Mouse (Mus musculus) erythroblast, adult 5-6 weeks (primary cell): ENCODE data around the gene Cdh1. TPM values are rescaled to one million over a fixed set of nuclear protein-coding genes. Genes with fewer than 3 reads are reported as not detected.

Experiments
- ATAC-seq: replicated peaks from 2 replicates; pipeline ENCODE4 v1.8.0; 2016; ENCODE audit warnings: moderate number of reproducible peaks, mild to moderate bottlenecking, moderate TSS enrichment, inconsistent platforms; ENCODE audit not compliant: poor library complexity, low FRiP score, severe bottlenecking
- total RNA-seq, 2 experiments: library from RNA; stranded (forward) in 1 of 2; stranded (reverse) in 1 of 2; fragments of 150-400 nt in 1 of 2; fragments of 200-764, 138-1000 nt in 1 of 2; gene quantifications; 2 replicates each; pipeline versions ENCODE4 v1.2.3 to v1.2.4; 2015 to 2017; ENCODE audit warnings: low replicate concordance in 2 of 2

The Cdh1 gene
- total RNA-seq, 2 experiments from 2014 or later: 0.96 to 1.2 TPM

GRCm38 (mm10) chr8:106712487-106712886 is 109.3 kb downstream of the Cdh1 start:
- no peak for ATAC-seq

- no peak for ATAC-seq
Measured at GRCm38 (mm10) chr8:106714297-106714696, 111.1 kb downstream of the Cdh1 start.

DNA sequence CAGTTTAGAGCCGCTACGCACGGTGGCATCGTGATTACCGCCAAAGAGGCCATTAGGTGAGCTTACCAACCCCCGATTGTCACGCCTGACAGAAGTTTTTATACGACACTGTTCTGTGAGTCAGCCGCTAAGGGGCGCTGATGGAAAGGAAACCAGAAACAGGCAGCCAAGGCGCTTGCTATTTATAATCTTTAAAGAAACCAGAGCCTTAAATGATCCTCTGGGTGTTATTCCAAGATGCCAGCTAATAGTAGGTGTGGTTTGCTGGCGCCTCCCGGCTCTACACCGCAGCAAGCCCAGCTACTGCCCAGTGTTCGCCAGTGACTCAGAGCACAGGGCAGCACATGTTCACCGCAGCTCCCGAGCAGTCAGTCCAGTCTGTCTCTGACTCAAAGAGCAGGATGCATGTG is 114.9 kb downstream of the Cdh1 start:
- no peak for ATAC-seq

Other genes starting within 250 kb of the Cdh1 start
- 0.19 and 2.1 TPM in 2 replicates for gene Zfp90, start 188.0 kb upstream of the Cdh1 start, total RNA-seq (2015; ENCODE audit: low replicate concordance)
- gene Zfp90, start 188.0 kb upstream of the Cdh1 start, total RNA-seq (2017; ENCODE audit: low replicate concordance): 0.94 and 0.98 TPM in 2 replicates
- not detected in 2 replicates for gene 6030452D12Rik, start 102.8 kb upstream of the Cdh1 start, total RNA-seq (2015; ENCODE audit: low replicate concordance)
- not detected in 2 replicates for gene 6030452D12Rik, start 102.8 kb upstream of the Cdh1 start, total RNA-seq (2017; ENCODE audit: low replicate concordance)
- not detected in 2 replicates for gene Cdh3, start 92.5 kb upstream of the Cdh1 start, total RNA-seq (2015; ENCODE audit: low replicate concordance)
- not detected in 2 replicates for gene Cdh3, start 92.5 kb upstream of the Cdh1 start, total RNA-seq (2017; ENCODE audit: low replicate concordance)
- gene Gm10073, start 29.9 kb upstream of the Cdh1 start, total RNA-seq (2015; ENCODE audit: low replicate concordance): 20.6 and 31.1 TPM in 2 replicates
- gene Gm10073, start 29.9 kb upstream of the Cdh1 start, total RNA-seq (2017; ENCODE audit: low replicate concordance): not detected in 2 replicates
- 0.84 and 3.5 TPM in 2 replicates for gene Tango6, start 79.7 kb downstream of the Cdh1 start, total RNA-seq (2015; ENCODE audit: low replicate concordance)
- gene Tango6, start 79.7 kb downstream of the Cdh1 start, total RNA-seq (2017; ENCODE audit: low replicate concordance): 0.42 and 2.0 TPM in 2 replicates